Mouse (Mus musculus) heart, adult 2 months (tissue): Measurements from ENCODE around the gene Med16.

Source experiments
- CTCF ChIP-seq: fragments of 200-600 bp; IDR thresholded peaks from 2 replicates; pipeline ENCODE4 v1.8.1; 2022; ENCODE audit warnings: antibody characterized with exemption, mild to moderate bottlenecking, moderate library complexity
- POLR2A ChIP-seq: fragments of 200-500 bp; IDR thresholded peaks from 2 replicates; pipeline ENCODE4 v1.6.1; 2011; ENCODE audit warnings: mild to moderate bottlenecking, low read depth, low read length, control low read depth; ENCODE audit not compliant: insufficient read depth

DNA sequence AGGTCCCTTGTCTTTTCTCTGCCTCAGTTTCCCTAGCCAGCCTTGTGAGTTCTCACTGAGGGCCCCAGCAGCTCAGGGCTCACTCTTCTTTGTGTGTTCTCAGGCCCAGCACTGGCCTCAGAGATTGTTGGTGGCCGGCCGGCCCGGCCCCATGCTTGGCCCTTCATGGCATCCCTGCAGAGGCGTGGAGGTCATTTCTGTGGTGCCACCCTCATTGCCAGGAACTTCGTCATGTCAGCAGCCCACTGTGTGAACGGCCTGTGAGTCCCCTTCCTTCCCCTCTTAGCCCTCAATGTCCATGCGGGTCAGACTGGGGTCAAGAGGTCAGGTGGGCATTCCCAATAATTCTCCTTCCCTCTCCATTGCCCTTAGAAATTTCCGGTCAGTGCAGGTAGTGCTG is 22.1 kb downstream of the Med16 start:
- TF ChIP-seq POLR2A (no peak), CTCF (no peak)
